Mouse (Mus musculus) small intestine, adult 2 months (tissue): Measurements from ENCODE around the gene Cd59b.
A peak's percentile ranks its signal among the peaks of the same experiment; 100 is the strongest.

Source experiments
- CTCF ChIP-seq: fragments of 200-500 bp; IDR thresholded peaks from 2 replicates; pipeline ENCODE4 v1.5.1; 2012; ENCODE audit warnings: low read depth, mild to moderate bottlenecking, control low read depth, inconsistent platforms, low read length, moderate library complexity, mixed read lengths; ENCODE audit not compliant: insufficient replicate concordance, insufficient read length; ENCODE audit errors: extremely low read depth
- POLR2A ChIP-seq: fragments of 200-500 bp; IDR thresholded peaks from 2 replicates; pipeline ENCODE4 v1.6.1; 2012; ENCODE audit warnings: low read depth, mild to moderate bottlenecking, control low read depth, inconsistent platforms, low read length, moderate library complexity

DNA sequence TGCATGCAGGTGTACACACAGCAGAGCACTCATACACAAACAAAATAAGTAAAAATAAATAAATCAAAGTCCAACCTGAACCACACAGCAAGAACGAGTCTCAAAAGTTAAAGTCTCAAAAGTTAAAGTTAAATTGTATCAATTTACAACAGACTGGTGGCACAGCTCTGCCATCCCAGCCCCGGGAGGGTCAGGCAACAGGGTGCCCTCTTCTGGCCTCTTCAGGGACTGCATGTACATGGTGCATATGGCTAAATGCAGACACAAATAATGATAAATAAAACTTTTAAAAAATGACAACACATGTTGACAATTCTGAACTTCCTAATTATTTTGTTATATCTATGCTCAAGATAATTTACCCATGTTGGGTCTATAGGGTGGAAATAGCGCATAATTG lies 61.3 kb downstream of the Cd59b start:
- TF ChIP-seq CTCF (peak; percentile 63; the same call in 1 of the 2 replicates), POLR2A (no peak)
